Mouse (Mus musculus) MEL-GATA-1-ER (cell line): ENCODE results near the gene Adora3.

Experiments
- DNase-seq: peaks from one replicate; pipeline ENCODE4 v3.0.0-alpha.2; 2012; ENCODE audit warnings: low read depth; ENCODE audit errors: extremely low read depth

The Adora3 gene

GRCm38 (mm10) chr3:105873451-105874445 is 3.1 kb downstream of the Adora3 start:
- DNase-seq, result no peak

GRCm38 (mm10) chr3:105876022-105876421 is 5.4 kb downstream of the Adora3 start:
- DNase-seq, result no peak

- no peak for DNase-seq
Observed at GRCm38 (mm10) chr3:105877252-105877803, 6.7 kb downstream of the Adora3 start.

- DNase-seq, result no peak
Observed at GRCm38 (mm10) chr3:105877919-105878318, 7.3 kb downstream of the Adora3 start.

- DNase-seq, result no peak
Observed at GRCm38 (mm10) chr3:105878751-105879150, 8.1 kb downstream of the Adora3 start.

- DNase-seq, result no peak
Observed at GRCm38 (mm10) chr3:105880419-105880818, 9.8 kb downstream of the Adora3 start.

- no peak for DNase-seq
Observed at GRCm38 (mm10) chr3:105882105-105882504, 11.4 kb downstream of the Adora3 start.

- no peak for DNase-seq
Observed at GRCm38 (mm10) chr3:105883111-105883510, 12.5 kb downstream of the Adora3 start.

GRCm38 (mm10) chr3:105888961-105889360 is 18.3 kb downstream of the Adora3 start:
- no peak for DNase-seq

- no peak for DNase-seq
Observed at GRCm38 (mm10) chr3:105890220-105890619, 19.6 kb downstream of the Adora3 start.

- DNase-seq, result no peak
Observed at GRCm38 (mm10) chr3:105891141-105891540, 20.5 kb downstream of the Adora3 start.

GRCm38 (mm10) chr3:105891760-105892571 is 21.3 kb downstream of the Adora3 start:
- peak; percentile 95 for DNase-seq

- peak; percentile 100 for DNase-seq
Observed at GRCm38 (mm10) chr3:105892572-105893495, 22.2 kb downstream of the Adora3 start.

- no peak for DNase-seq
Observed at GRCm38 (mm10) chr3:105893941-105894391, 23.3 kb downstream of the Adora3 start.

GRCm38 (mm10) chr3:105894601-105895592 is 24.2 kb downstream of the Adora3 start:
- DNase-seq, result peak; percentile 88

- DNase-seq, result no peak
Observed at GRCm38 (mm10) chr3:105896811-105897210, 26.2 kb downstream of the Adora3 start.

GRCm38 (mm10) chr3:105898325-105898724 is 27.7 kb downstream of the Adora3 start:
- DNase-seq, result peak; percentile 66

GRCm38 (mm10) chr3:105898861-105899260 is 28.2 kb downstream of the Adora3 start:
- no peak for DNase-seq
